Mouse (Mus musculus) lung, postnatal 10 days (tissue): Measurements from ENCODE around the gene Rrp8.
A peak's percentile ranks its signal among the peaks of the same experiment; 100 is the strongest.
"Not testable (repeated sequence)": the region's sequence is repeated elsewhere in the genome, so short reads cannot be mapped to it uniquely, and the experiment has no call there.

Experiments used
- DNase-seq: peaks from one replicate; pipeline ENCODE4 v3.0.0; 2021

Gene Rrp8

DNA sequence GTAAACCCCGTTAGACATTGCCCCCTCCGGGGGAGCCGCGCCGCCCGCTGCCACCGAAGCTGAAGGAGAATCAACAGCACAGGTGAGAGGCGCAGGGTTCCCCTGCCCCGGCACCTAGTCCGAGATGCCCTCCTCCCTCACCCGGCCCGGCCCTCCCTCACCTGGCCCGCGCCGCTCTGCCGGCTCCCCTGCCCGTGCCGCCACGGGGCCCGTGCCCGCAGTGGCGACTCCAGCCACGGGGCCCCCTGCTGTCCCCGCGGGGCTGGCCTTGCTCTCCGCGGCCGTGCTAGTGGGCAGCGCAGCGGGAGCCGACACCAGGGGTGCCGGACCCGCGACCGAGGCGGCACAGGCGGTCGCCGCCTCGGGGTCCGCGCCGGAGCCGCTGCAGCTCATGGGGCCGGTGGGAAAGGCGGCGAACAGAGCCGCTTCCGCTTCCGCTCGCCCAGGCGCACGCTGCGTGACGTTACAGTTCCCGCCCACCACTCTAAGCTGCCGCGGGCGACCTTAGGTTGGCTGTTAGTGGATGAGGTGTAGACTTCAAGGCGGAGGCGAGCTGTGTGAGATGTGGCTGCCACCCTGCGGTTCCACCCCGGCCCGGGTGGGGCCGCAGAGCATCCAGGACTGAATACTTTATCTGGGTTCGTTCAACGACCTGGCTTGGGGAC lies 6.9 kb upstream of the Rrp8 start, which contains the start of gene Taf10:
Gene Taf10, minus strand, starts transcription at position 436 of the 665 bp plus-strand sequence.
- peak; percentile 92 for DNase-seq

DNA sequence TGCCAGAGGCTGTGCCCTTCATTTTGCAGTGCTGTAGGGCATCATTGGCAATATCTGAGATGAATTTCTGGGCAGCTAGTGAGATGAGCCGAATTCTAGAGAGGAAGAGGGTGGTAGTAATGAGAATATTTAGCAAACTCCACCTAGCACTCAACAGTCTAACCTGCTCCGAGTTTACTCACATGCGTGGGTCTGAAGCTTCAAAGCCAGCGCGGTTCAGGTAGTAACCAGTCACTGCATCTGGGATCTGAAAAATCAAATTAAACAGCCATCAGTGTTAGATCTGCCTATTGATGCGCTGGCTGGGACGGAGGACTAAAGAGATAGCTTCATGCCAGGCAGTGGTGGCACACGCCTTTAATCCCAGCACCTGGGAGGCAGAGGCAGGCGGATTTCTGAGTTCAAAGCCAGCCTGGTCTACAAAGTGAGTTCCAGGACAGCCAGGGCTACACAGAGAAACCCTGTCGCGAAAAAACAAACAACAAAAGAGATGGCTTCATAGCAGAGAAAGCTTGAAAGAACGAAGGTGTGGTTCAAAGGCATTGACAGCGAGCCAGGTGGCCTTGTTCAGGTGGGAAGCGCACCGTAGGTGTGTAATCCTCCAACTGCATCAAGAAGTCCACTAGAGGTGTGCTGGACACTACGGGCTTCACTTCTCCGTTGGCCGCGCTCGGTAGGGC lies 6.2 kb upstream of the Rrp8 start:
- DNase-seq: not testable (repeated sequence)

DNA sequence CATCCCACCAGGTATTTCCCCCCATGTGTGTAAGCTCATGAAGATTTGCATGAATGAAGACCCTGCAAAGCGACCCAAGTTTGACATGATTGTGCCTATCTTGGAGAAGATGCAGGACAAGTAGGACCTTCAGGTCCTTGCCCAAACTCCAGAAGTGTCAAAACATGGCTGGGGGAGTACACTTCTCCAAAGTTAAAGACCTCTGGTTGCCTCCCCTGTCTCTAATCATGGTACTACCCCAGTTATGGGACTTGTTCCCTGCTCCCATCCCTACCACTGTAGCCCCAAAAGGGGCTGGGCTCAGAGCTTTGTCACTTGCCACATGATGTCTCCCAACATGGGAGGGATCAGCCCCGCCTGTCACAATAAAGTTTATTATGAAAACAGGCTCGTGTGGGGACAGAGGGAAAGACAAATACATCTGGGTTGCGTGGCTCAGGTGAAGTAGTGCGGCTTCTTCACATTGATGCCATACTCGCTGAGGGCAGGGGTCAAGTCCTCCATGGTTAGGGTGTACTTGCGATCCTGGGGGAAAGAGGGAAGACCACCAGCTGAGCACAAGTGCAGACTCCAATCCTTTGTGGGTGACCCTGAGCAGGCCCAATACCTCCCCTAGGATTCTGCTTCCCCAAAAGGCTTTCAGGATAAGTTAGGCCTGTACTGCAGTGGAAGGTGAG lies 5.5 kb upstream of the Rrp8 start:
- DNase-seq: not testable (repeated sequence)

DNA sequence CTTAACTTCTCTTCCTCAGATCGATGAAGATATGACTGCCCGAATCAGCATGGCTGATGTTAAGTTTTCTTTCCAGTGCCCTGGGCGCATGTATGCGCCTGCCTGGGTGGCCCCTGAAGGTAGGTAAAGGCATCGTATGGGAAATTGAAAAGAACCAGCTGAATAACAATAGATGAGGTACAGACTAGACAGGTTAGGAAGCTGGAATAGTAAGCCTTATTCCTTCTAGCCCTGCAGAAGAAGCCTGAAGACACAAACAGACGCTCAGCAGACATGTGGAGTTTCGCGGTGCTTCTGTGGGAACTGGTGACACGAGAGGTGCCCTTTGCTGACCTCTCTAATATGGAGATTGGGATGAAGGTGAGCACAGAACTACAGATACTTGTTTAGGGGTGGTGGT lies 4.8 kb upstream of the Rrp8 start:
- no peak for DNase-seq

DNA sequence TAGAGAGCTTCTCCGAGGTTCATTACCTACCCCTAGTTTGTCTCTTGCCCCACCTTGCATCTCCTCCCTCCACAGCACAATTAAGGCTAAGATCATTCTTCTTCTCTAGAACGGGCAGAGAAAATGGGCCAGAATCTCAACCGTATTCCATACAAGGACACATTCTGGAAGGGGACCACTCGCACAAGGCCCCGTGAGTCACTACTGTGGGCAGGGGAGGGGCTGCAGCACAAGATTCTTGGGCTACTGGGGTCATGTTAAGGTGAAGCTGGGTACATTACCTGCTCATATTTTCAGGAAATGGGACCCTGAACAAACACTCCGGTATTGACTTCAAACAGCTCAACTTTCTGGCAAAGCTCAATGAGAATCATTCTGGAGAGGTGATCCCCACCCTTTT lies 3.7 kb upstream of the Rrp8 start:
- DNase-seq: no peak

DNA sequence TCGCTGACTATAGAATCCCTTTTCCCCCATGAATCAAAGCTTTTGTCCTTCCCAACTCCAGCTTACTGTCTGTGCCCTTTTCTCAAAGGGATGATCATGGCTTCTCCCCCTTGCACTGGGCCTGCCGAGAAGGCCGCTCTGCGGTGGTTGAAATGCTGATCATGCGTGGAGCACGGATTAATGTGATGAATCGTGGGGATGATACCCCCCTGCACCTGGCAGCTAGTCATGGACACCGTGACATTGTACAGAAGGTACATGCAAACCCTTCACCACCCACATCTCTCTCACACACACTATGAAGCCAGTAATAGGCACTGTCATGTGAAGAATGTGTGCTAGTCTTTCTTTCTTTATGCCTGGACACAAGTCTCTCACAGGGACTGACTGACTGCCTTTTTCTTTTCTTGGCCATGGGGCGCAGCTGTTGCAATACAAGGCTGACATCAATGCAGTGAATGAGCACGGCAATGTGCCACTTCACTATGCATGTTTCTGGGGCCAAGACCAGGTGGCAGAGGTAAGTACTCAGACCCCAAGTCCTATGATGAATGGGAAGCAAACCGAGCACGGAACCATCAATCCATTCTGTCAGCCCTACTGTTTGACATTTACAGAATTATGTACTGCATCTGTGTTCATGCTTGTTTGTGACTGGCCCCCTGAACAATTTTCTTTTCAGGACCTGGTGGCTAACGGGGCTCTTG lies 3.1 kb upstream of the Rrp8 start:
- DNase-seq: no peak

DNA sequence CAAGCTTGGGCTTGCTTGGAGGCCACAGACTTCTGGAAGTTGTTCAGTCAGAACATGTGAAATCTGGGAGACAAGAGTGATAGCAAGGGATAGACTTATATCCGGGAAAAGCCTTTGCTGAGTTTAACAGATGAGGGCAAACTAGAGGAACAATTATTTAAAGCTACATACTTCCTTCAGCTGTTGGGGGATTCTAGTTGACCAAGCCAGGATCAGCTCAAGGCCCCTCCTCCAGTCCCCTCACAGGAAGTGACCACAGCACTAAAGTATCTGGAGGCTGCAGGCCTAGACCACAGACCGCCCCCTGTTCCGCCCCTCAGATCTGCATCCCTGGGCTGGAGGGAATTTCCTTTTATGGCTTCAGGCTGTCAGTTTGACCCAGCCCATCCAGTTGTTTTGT lies 1.8 kb upstream of the Rrp8 start:
- peak; percentile 93 for DNase-seq

DNA sequence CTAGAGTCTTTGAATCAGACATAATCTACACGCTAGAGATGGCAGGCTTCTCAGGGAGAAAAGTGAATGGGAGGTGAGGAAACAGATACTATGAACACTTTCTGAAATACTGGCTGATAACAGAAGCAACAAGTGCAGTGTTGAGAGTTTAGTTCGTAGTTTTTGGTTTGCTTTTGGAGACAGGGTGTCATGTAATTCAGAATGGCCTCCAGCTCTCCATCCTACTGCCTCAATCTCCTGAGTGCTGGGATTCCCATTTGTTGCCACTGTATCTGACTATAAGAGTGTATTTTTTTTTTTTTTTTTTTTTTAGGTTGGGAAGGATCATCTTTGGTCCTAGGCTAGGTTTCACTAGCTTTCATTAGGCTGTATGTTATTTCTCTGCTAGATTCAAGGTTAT lies 1.1 kb upstream of the Rrp8 start:
- DNase-seq: no peak

DNA sequence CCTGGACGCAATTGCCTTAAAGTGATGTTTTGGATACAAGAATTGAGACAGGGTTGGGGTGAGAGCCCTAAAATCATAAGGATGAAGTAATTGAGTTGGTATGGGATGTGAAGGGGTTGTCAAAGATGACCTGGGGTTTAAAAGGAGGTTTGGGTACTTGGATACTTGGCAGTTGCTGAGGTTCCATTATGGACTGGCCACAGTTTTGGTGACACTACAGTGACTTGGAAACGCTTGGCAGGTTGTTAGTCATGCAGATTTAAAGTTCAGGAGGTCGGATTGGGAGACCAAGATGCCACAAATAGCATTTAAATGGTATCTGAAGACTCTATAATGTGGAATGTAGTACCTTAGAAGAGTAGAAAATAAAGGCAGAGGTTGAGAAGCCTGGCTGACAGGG lies 463 bp upstream of the Rrp8 start:
- no peak for DNase-seq

DNA sequence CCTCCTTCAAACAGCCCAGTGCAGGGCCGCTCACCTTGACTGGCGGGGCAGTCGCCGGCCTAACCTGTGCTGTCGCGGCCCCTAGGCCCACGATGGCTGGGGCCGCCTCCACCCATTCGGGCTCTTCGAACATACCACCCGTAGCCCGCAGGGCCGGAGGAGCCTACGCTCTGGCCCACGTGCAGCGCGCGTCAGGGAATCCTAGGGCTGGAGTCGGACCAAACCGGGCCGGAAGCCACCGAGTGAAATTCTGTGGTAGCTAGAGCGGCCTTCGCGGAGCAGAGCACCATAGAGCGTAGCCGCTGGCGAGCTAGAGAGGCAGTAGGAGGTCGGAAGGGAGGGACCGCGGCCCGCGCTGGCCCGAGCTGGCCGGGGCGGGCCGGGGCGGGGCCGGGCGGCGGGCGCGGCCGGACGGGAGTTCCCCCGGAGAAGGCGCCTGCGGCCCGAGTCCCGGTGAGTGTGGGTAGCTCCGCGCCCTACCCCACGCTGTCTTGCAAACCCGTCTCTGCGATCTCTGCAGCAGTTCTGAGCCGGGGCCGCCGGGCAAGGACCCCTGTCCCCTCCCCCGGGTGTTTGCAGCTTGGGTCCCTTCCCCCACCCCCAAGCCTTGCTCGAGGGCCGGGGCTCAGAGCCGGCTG lies 802 bp downstream of the Rrp8 start, which contains the start of gene Ilk:
Gene Ilk, plus strand, starts transcription at position 329 of the 638 bp plus-strand sequence.
- peak; percentile 95 for DNase-seq

DNA sequence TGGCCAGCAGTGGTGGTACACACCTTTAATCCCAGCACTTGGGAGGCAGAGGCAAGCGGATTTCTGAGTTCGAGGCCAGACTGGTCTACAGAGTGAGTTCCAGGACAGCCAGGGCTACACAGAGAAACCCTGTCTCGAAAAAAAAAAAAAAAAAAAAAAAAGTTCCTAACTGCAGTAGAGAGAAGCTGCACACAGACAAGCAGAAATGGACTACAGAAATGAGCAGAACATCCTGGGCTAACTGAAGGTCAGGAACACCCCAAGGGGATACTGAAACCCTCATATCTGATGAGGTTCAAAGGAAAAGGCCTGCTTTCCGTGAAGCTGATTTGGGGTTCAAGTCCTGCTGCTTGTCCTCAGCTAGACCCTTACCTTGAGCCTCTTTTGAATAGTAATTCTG lies 1.7 kb downstream of the Rrp8 start:
- DNase-seq: not testable (repeated sequence)

DNA sequence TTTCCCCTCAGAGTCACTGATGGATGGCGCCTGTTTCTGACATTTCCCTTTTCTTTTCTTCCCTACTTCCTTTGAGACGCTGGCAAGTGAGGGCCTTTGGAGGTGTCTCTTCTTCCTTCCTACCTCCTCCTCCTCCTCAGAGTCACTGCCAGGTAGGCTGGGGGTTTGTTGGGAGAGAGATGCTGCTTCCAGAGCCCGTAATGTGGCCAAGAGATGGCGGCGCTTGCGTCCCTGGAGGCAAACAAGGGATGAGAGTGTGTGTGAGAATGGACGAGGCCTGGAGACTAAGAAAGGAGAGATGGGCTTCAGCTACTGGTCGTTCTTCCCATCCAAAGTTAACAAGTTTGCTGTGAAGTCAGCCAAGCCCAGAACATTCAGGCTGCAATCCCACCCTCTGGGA lies 2.4 kb downstream of the Rrp8 start:
- DNase-seq: no peak

DNA sequence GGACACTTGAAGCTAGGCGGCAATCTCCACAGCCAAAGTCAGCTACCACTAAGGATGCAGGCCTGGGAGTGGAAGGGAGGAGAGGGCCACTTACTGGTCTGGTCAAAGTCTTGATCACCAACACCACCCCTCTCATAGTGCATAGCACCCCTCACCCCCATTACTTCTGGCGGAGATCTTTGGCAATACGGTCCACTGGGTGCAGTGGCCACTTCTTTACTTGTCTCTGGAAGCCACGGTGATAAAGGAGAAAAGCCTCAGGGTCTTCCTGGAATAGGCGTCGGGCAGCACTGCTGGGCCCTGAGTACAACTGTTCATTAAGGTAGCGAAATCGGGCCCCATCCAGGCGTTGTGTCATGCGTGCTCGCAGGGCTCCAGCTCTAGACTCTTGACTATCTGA lies 3.3 kb downstream of the Rrp8 start:
- DNase-seq: no peak

DNA sequence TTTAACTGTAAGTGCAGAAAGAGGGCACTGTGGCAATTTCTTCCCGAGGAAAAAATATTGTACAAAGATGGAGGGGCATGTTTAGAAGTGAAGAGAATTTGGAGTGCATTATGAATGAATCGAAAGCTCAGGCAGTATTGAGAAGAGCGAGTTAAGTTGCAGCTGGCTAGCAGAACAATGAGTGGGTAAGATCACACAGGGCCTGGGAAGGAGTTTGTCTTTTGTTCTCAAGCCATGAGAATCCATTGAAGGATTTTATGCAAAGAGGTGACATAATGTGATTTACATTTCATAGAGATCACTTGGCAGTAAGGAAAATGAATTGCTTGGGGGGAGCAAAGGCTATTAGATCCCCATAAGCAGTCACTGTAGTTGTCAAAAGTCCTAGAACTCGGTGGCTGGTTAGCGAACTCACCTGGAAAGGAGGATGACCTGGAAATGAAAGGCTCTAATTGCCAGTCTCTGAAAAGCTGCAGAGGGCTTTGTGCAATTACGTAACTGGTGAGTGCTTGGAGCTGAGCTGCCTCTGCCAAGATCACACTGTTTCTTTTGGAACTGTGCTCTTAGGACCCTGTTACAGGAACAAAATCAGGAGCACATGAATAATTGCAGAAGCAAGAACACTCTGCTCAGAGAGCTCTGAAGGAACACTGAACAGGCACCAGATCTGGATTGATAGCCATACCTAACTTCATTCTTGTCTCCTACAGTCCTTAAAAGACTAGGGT lies 8.3 kb downstream of the Rrp8 start:
- no peak for DNase-seq

DNA sequence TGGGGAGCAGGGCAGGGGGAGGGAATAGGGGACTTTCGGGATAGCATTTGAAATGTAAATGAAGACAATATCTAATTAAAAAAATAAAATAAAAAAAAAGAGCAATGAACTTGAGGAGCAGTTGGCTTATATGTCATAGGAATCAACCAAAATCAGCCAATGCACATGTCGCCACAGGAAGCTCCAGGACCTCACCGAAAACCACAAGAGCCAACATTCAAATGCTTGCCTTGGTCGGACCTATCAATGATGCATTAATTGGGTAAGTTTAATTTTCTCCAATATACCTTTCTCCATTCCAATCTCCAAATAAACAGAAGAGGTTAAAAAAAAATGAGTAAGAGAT lies 10.2 kb downstream of the Rrp8 start:
- DNase-seq: no peak

DNA sequence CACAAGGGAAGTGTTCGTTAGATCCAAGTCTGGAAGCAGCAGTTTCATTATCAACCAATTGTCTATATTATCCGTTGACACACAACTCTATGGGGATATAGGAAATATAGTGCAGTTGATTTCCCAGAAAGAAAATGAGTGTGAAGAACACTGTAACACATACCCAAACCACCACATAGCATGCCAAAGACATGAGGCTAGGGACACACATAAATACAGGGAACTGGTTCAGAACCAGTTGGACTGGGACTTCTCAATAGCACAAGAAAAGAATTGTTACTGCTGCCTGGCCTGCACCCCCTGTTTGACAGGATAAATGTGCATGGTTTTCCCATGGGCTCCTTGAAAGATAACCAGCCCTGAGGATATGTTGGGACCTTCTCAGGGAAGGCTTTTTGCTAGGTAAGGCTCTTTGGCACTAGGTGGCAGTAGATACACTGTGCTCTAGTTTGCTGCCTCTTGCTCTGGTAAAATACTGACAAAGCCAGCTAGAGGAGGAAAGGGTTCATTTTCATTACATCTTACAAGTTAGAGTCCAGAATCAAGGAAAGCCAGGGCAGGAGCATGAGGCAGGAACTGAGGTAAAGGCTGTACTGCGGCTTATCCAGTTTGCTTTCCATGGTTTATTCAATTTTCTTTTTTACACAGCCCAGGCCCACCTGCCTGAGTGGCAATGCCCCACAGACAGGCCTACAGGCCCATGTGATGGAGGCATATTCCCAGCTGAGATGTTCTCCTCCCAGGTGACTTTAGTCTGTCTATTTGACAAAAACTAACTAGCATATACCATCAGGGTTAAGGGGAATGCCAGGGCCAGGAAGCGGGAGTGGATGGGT lies 10.8 kb downstream of the Rrp8 start:
- peak; percentile 73 for DNase-seq

DNA sequence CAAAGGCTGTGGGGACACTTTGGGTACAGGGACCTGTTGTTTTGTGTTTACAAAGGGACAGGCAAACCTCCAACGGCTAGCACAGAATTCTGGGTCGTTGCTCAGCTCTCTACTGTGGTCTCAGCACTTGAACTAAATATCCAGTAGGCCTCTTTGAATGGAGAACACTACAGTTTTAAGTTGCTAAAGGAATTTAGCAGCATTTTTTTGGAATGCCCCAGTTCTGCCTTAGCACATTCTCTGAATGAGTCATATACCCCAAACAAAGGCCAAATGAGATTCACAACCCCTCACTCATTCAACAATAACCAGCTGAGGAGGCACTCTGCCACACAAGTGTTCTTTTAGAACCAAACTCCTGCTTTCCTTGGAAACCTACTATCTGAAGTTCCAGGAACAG lies 15.3 kb downstream of the Rrp8 start:
- DNase-seq: no peak

DNA sequence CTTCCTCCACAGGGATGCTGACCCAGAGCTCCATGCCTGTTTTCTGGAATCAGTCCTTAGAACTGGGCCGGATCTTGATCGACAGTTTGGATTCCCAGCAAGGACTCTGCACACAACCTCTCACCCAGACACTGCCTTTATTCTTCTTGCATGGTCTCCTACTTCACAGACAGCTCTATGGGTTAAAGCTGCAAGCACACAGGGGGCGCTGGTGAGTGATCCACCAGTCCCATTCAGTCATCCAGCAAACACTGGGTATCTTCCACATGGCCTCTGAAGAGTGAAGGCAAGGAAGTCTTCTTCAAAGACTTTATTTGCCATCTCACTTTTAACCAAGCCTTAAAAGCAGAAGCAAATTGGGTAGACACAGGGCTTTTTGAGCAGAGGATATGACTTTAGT lies 21.8 kb downstream of the Rrp8 start:
- DNase-seq: no peak

DNA sequence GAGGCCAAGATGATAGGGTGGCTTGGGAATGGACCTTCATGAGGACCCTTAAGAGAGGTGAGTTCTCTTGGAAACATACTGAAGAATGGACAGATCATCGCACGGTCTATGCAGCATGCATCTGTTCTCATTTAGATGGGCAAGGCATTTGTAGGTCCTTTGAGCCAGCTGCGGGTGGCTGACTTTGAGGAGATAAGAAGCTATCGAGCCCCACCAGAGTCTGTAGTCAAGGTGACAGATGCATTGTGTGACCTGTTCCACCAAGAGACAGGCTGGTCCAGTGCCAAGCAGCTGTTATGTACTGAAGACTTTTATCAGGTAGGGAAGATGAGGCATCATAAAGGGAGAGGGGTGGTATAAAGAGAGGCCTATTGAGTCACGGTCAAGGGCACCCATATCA lies 28.5 kb downstream of the Rrp8 start:
- no peak for DNase-seq

DNA sequence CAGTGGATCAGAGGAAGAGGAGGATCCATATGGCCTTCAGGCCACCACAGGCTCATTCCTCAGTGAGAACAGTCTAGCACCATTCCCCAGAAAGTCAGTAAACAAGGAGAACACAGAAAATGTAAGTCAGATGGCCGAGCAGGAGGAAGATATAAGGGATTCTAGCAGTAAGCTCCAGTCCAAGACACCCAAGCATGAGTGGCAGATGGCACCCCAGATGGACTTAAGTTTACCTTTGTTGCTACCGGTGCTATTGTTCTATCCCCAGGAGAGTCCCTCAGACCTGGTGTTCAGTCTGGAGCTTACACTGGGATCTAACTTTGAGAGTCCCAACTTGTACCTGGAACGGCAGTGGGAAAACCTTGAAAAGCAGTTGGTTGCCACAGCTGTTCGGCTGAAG lies 33.4 kb downstream of the Rrp8 start:
- no peak for DNase-seq

DNA sequence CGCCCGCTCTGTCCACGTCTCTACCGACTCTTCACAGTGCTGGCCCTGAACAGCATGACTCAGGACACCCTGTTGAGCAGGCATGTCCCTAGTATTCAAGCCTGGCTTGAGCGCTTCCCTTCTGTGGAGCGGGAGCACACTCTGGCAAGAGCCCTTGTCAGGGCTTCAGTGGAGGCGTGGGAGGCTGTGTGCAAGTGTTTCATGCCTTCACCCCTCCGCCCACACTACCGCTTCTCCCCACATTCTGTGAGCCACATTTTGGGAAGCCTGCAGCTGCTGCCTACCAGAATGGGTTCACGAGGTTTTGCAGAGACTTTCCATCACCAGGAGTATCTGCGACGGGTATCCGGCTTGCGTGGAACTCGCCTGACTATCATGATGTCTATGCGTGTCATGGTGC lies 34.0 kb downstream of the Rrp8 start:
- no peak for DNase-seq

DNA sequence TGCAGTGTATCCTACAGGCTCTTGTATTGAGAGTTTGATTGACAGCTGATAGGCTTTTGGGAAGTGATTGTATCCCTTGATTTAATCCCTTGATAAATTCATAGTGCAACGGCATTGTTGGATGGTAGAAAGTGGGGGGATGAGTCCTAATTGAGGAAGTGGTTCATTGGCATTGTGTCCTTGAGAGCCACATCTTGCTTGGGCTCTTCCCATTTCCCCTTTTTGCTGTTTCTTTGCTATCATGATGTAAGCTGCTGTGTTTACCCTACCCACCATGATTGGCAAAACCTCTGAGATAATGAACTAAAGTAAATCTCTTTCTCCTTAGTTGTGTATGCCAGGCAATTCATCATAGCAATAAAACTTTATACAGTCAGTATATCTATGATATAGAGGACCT lies 46.3 kb downstream of the Rrp8 start:
- DNase-seq: no peak
